Mouse (Mus musculus): ENCODE results near the gene Rps10. TPM values are rescaled to one million over a fixed set of nuclear protein-coding genes. Genes with fewer than 3 reads are reported as not detected.

Gene Rps10
- total RNA-seq, 2 experiments from 2014 or later = 695 to 751 TPM

Other genes with a start within 250 kb of the Rps10 start
- gene Grm4, start 115.3 kb downstream of the Rps10 start, total RNA-seq (2021) = 10 to 100 TPM; 14.4 to 18.2 TPM
- gene Hmga1, start 80.2 kb downstream of the Rps10 start, total RNA-seq (2021) = 10 to 100 TPM; 43.6 to 45.5 TPM
- 10 to 100 TPM; 61.2 to 61.6 TPM for gene AI413582, start 70.9 kb downstream of the Rps10 start, total RNA-seq (2021)
- gene Nudt3, start 13.2 kb downstream of the Rps10 start, total RNA-seq (2021) = 100 to 1,000 TPM; 506 to 527 TPM
- gene RPS10-NUDT3, start 1.4 kb downstream of the Rps10 start, total RNA-seq (2021) = not detected
- 10 to 100 TPM; 66.7 to 77.1 TPM for gene Pacsin1, start 18.8 kb upstream of the Rps10 start, total RNA-seq (2021)
- 1 to 10 TPM; 2.8 to 5.8 TPM for gene Spdef, start 92.3 kb upstream of the Rps10 start, total RNA-seq (2021)
- 10 to 100 TPM; 90.2 to 90.3 TPM for gene D17Wsu92e, start 184.0 kb upstream of the Rps10 start, total RNA-seq (2021)
- 100 to 1,000 TPM in 1 of 2 experiments, 10 to 100 TPM in 1; 97.7 to 108 TPM for gene Snrpc, start 201.5 kb upstream of the Rps10 start, total RNA-seq (2021)
- 10 to 100 TPM; 25.6 to 29.4 TPM for gene Uhrf1bp1, start 219.8 kb upstream of the Rps10 start, total RNA-seq (2021)

Measured in left cerebral cortex, postnatal 4 days (tissue).